Mouse (Mus musculus): Measurements from ENCODE around the gene Clcn3. TPM values are rescaled to one million over a fixed set of nuclear protein-coding genes. Genes with fewer than 3 reads are reported as not detected.

Gene Clcn3
- polyA plus RNA-seq (2014; fragmentation: Illumina TruSeq; extraction: RNeasy Lipid Tissue Mini Kit (QIAGEN cat#74804); ENCODE audit: low read depth, low replicate concordance), result 28.4 TPM

DNA sequence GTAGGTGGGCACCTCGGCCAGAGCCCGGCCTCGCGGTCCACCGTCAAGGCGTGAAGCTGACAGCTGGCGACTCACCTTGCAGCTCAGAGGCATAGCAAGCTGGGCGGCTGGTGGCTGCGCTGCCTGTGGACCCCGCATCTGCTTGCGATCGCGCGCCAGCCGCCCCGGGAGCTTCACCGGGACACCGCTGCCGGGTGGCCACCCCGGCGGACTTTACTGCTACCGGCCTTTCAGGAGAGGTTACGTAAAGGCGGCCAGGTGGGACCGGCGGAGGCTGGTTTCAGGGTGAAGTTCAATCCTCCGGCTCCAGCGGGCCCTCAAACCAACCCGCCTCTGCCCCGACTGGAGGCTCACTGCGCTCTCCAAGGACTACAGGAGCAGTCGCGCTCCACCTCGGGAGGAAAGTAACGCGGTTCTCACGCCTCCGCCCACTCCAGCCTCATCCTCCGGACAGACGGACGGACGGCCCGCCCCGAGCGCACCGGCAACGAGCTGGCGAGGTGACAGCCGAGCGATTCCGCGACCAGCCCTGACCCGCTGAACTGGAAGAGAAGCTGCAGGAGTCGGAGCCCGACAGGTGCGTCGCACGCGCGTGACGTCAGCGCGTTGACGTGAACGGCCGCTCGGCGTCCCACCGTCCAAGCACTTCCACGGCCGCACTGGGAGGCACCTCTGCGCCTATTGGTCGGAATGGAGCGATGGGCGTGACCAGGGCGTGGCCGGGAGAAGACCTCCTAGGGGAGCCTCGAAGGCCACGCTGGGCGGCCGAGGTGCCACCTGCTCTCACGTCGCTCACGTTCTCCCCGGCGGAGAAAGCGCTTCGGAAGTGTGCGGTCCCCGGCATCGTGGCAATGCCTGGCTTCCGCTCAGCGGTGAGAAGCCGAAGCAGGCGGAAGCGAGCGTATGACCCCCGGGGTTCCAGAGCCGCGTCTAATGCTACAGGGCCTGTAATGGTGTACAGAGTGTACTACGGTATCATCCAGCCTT lies at the start of gene Clcn3:
Clcn3 (minus strand) TSS at position 600 of the 987 bp plus-strand sequence.

DNA sequence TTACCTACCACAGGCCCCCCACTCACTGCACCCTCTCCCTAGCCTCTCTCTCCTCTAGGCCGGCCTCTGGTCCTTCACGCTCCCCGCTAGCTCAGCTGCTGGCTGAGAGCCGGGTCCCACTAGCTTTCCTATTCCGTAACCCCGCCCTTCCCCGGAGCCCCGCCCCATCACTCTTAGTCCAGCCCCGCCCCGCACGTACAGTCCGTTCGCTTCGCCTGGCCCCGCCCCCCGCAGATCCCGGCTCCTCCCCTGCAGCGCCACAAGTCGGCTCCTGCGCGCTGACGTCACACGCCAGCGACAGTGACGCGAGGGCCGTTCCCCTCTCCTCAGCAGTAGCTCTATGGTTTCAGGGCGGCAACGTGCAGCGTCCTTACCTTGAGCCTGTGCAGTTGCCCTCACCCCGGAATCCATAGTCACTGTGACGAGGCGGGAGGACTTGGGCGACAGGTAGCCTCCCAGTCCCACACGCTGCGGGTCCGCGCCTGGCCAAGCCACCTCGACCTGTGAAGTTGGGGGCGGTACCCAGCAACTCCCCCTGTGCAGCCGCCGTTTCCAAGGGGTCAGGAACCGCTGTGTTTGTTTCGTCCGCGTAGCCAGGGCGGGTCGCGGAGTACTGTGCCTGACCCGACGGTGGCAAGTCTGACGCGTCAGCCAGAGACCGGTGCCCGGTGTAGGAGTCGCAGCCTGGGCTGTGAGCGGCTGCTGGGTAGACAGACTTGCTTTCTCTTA lies 10.0 kb upstream of the Clcn3 start, which contains the start of gene Nek1:
Nek1 (plus strand) TSS at position 286 of the 729 bp plus-strand sequence.

DNA sequence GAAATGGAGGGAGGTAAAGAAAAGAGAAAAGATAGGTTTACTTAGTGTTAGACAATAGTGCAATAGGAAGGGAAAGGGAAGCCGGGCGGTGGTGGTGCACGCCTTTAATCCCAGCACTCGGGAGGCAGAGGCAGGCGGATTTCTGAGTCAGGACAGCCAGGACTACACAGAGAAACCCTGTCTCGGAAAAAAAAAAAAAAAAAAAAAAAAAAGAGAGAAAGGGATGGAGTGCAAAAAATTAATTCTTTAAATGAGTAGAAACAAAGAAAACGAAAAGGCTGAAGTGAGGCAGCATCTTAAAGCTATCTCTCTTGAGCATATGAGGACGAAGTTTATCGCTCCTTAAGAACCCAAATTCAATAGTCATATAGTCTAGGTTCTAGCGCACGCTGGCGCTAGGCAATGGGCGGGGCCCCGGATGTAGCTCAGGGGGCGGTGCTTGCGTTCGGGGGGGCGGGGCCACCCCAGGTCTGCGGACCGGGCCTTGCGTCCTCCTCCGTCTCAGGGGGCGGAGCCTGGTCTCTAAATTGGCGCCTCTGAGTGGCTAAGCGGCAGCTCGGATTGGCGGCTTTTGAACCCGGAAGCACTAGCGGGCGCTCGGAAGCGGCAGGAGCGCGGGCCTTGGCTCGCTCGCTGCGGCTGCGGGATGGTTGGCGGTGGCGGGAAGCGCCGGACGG lies 93.1 kb downstream of the Clcn3 start, which contains the start of gene Hpf1:
Hpf1 (plus strand) TSS at position 576 of the 677 bp plus-strand sequence.

Other genes with a start within 250 kb of the Clcn3 start
- 34.9 TPM for gene Hpf1, start 92.9 kb downstream of the Clcn3 start, polyA plus RNA-seq (2014; fragmentation: Illumina TruSeq; extraction: RNeasy Lipid Tissue Mini Kit (QIAGEN cat#74804); ENCODE audit: low read depth, low replicate concordance)
- 9.1 TPM for gene Nek1, start 9.9 kb upstream of the Clcn3 start, polyA plus RNA-seq (2014; fragmentation: Illumina TruSeq; extraction: RNeasy Lipid Tissue Mini Kit (QIAGEN cat#74804); ENCODE audit: low read depth, low replicate concordance)
- gene Sh3rf1, start 240.6 kb upstream of the Clcn3 start, polyA plus RNA-seq (2014; fragmentation: Illumina TruSeq; extraction: RNeasy Lipid Tissue Mini Kit (QIAGEN cat#74804); ENCODE audit: low read depth, low replicate concordance), result 13.0 TPM

Measured in adipose tissue, adult 10 weeks (tissue).